Mouse (Mus musculus) c-Kit-positive CD71-positive TER-119-positive erythroid progenitor cells, embryonic 14.5 days (primary cell): Measurements from ENCODE around the gene Atp1b3.
"Not testable (repeated sequence)": the region's sequence is repeated elsewhere in the genome, so short reads cannot be mapped to it uniquely, and the experiment has no call there.

ENCODE experiments used
- DNase-seq: peaks from one replicate; pipeline ENCODE4 v3.0.0-alpha.2; 2013; ENCODE audit warnings: low spot score

Atp1b3 gene

GRCm38 (mm10) chr9:96363581-96364140 lies 581 bp downstream of the Atp1b3 start:
- DNase-seq: peak; percentile 56

- DNase-seq: no peak
These were observed 4.2 kb downstream of the Atp1b3 start for GRCm38 (mm10) chr9:96360056-96360455.

GRCm38 (mm10) chr9:96353799-96354198 lies 10.4 kb downstream of the Atp1b3 start:
- no peak for DNase-seq

GRCm38 (mm10) chr9:96353121-96353769 lies 11.0 kb downstream of the Atp1b3 start:
- no peak for DNase-seq

- not testable (repeated sequence) for DNase-seq
These were observed 12.5 kb downstream of the Atp1b3 start for GRCm38 (mm10) chr9:96351771-96352170.

- no peak for DNase-seq
These were observed 13.8 kb downstream of the Atp1b3 start for GRCm38 (mm10) chr9:96350476-96350875.

GRCm38 (mm10) chr9:96350010-96350409 lies 14.2 kb downstream of the Atp1b3 start:
- peak; percentile 60 for DNase-seq

GRCm38 (mm10) chr9:96348885-96349284 lies 15.4 kb downstream of the Atp1b3 start:
- DNase-seq: no peak

- DNase-seq: no peak
These were observed 18.5 kb downstream of the Atp1b3 start for GRCm38 (mm10) chr9:96345750-96346149.

GRCm38 (mm10) chr9:96331146-96331545 lies 33.1 kb downstream of the Atp1b3 start:
- DNase-seq: no peak

- DNase-seq: no peak
These were observed 36.0 kb downstream of the Atp1b3 start for GRCm38 (mm10) chr9:96328226-96328625.

GRCm38 (mm10) chr9:96326496-96326923 lies 37.7 kb downstream of the Atp1b3 start:
- DNase-seq: no peak

- DNase-seq: no peak
These were observed 39.7 kb downstream of the Atp1b3 start for GRCm38 (mm10) chr9:96324502-96324901.

- DNase-seq: no peak
These were observed 41.7 kb downstream of the Atp1b3 start for GRCm38 (mm10) chr9:96322411-96323152.

- no peak for DNase-seq
These were observed 43.7 kb downstream of the Atp1b3 start for GRCm38 (mm10) chr9:96320551-96320980.

GRCm38 (mm10) chr9:96319333-96319732 lies 44.9 kb downstream of the Atp1b3 start:
- no peak for DNase-seq

- DNase-seq: no peak
These were observed 52.2 kb downstream of the Atp1b3 start for GRCm38 (mm10) chr9:96312074-96312473.

GRCm38 (mm10) chr9:96308816-96309215 lies 55.4 kb downstream of the Atp1b3 start:
- no peak for DNase-seq

- no peak for DNase-seq
These were observed 64.8 kb downstream of the Atp1b3 start for GRCm38 (mm10) chr9:96299324-96300008.

GRCm38 (mm10) chr9:96292144-96292543 lies 72.1 kb downstream of the Atp1b3 start:
- DNase-seq: no peak

GRCm38 (mm10) chr9:96284916-96285315 lies 79.3 kb downstream of the Atp1b3 start:
- no peak for DNase-seq
